Mouse (Mus musculus): Measurements from ENCODE around the gene Gpr37.
A peak's percentile ranks its signal among the peaks of the same experiment; 100 is the strongest.

The Gpr37 gene

GRCm38 (mm10) chr6:25690629-25691028 is at the start of gene Gpr37:
TSS of gene Gpr37 (minus strand) at chr6:25690729.
- no peak for DNase-seq

GRCm38 (mm10) chr6:25736533-25736932 is 46.0 kb upstream of the Gpr37 start:
- DNase-seq, result no peak

GRCm38 (mm10) chr6:25726560-25726959 is 36.0 kb upstream of the Gpr37 start:
- no peak for DNase-seq

GRCm38 (mm10) chr6:25710601-25711000 is 20.1 kb upstream of the Gpr37 start:
- DNase-seq, result no peak

- DNase-seq, result peak; percentile 61
Observed at GRCm38 (mm10) chr6:25709250-25709895, 18.8 kb upstream of the Gpr37 start.

- DNase-seq, result no peak
Observed at GRCm38 (mm10) chr6:25699956-25700355, 9.4 kb upstream of the Gpr37 start.

- peak; percentile 39 for DNase-seq
Observed at GRCm38 (mm10) chr6:25690284-25690605, 284 bp downstream of the Gpr37 start.

- peak; percentile 60 for DNase-seq
Observed at GRCm38 (mm10) chr6:25689520-25690283, 827 bp downstream of the Gpr37 start.

- DNase-seq, result peak; percentile 32
Observed at GRCm38 (mm10) chr6:25688927-25689519, 1.5 kb downstream of the Gpr37 start.

GRCm38 (mm10) chr6:25686760-25687200 is 3.7 kb downstream of the Gpr37 start:
- DNase-seq, result no peak

- no peak for DNase-seq
Observed at GRCm38 (mm10) chr6:25684391-25684790, 6.1 kb downstream of the Gpr37 start.

- DNase-seq, result no peak
Observed at GRCm38 (mm10) chr6:25675111-25675510, 15.4 kb downstream of the Gpr37 start.

GRCm38 (mm10) chr6:25673801-25674200 is 16.7 kb downstream of the Gpr37 start:
- DNase-seq, result no peak

GRCm38 (mm10) chr6:25670150-25670549 is 20.4 kb downstream of the Gpr37 start:
- no peak for DNase-seq

GRCm38 (mm10) chr6:25663942-25664341 is 26.6 kb downstream of the Gpr37 start:
- no peak for DNase-seq

GRCm38 (mm10) chr6:25659924-25660675 is 30.4 kb downstream of the Gpr37 start:
- no peak for DNase-seq
